Mouse (Mus musculus) gastrocnemius, postnatal 36 days (tissue): ENCODE results near the gene Lrrc14b. TPM values are rescaled to one million over a fixed set of nuclear protein-coding genes. Genes with fewer than 3 reads are reported as not detected.

ENCODE experiments used
- DNase-seq, 2 experiments: peaks; one replicate each; pipeline ENCODE4 v3.0.0; 2022
- intact Hi-C: fragments of 180-260 bp; cut with DNase I; formaldehyde crosslinking; loops from one replicate; pipeline ENCODE4 v1.15.1; 2025
- long read RNA-seq, 2 experiments: library from polyadenylated mRNA; stranded (forward); transcript quantifications; one replicate each; pipeline ENCODE4 v2.0.0; 2021
- total RNA-seq, 2 experiments: library from RNA; stranded (reverse); gene quantifications; 2 replicates each; pipeline ENCODE4 v1.2.3; 2021

The Lrrc14b gene
- total RNA-seq: 10 to 100 TPM; 83.6 to 97.9 TPM
- long read RNA-seq, experiment 1, transcript Lrrc14b-201 (2 exons, 2,755 nt): major isoform, 44 of 82 reads
- long read RNA-seq, experiment 1, partial matches to known transcripts: 0 of 82 reads
- long read RNA-seq, experiment 1, other reads (novel, unspliced or antisense): 38 of 82 reads
- long read RNA-seq, experiment 2, transcript Lrrc14b-201 (2 exons, 2,755 nt): major isoform, 79 of 132 reads
- long read RNA-seq, experiment 2, partial matches to known transcripts: 0 of 132 reads
- long read RNA-seq, experiment 2, other reads (novel, unspliced or antisense): 53 of 132 reads

DNA sequence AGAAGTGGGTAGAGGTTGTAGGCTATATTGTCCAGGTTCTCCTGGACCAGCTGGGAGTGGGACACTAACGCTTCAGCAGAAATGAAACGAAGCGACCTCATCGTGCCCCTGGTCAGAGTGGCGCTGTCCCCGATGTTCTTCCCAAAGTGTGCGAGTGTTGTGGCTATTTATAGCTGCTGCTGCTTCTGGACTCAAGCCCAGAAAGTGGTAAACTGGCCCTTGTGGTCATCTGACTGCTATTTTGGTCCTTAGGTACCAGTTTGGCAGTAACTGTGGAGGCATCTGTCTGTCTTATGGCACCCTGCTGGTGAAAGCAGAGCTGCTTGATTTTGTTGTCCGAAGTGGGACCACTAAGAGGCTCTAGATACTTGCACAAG, at the start of gene Lrrc14b:
Gene Lrrc14b, minus strand, starts transcription at position 147 of the 377 bp plus-strand sequence.
- DNase-seq: peak; percentile 32 to 64
- intact Hi-C loops: loop anchor here (10.0 kb wide), 1 partner anchor 91 kb away; no protein-coding TSS in a partner anchor

DNA sequence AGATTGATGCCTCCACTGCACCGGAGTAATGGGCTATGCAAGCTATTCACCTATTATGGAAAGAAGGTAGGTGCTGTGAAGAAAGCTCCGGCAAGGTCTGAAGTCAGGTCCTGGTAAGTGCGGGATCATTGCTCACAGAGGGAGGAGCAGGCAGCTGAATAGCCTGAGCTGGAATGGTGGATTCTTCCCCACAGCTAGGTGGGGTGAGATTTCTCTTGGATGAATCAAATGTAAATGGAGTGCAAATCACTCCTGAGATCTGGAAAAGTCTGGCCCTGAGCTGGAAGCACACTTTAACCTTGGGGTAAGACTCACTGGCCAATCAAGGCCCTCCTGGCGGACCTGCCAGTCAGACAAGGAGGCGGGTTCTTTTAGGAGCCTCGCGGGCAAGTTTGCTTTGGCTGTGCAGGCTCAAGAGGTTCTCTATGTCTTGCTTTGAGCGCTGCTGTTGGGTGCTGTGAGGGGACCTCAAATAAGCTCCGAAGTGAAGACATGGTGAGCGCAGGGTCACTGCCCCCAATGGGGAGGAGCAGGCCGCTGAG, 35.6 kb upstream of the Lrrc14b start, which contains the start of gene Ftl1-ps1:
Gene Ftl1-ps1, plus strand, starts transcription at position 397 of the 542 bp plus-strand sequence.
- intact Hi-C loops: no loop called here

DNA sequence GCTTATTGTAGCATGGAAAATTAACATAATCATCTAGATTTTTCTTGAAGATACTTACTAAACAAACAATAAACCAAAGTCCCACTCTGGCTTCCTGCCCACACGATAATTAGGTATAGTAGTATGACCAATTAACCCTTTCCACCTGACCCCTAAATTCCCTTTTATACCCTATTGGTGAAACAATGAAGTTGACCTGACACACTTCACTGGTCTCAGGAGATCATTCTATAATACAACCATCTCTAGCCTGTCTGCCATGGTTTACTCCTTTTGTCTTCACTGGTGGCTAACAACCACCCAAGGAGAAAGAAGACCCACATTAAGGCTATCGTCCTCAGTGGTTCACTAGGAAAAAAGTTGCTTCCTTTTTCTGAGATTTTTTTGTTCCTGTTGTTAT, 27.4 kb upstream of the Lrrc14b start:
- intact Hi-C loops: no loop called here
- no peak for DNase-seq

More for the DNA sequence above, 35.6 kb upstream of the Lrrc14b start, which contains the start of gene Ftl1-ps1:
- DNase-seq: no peak

DNA sequence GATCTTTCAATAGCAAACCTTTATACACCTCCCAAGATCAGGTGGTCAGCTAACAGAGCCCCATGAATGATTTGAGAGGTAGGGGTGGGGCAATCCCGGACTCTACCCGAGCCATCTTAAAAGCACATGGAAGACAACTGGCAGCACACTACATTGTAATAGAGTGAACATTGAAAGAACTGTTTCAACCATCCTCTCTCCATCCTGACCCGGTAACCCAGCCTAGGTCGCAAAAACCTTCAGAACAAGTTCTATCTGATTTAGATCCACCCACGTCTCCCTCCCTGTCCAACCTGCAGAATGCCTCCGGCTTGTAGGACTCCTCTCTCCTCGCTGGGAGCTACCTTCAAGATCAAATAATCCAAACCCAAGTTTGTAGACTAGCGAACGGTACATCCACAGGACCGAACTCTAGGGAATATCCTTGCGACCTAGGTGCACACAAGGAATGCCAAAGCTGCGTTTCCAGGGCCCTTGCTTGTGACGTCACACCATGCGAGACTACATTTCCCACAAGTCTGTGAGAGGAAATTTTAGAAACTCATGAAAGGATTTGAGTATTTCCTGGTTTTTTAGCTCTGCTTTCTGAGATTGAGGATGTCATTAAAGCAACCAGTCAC, 26.7 kb upstream of the Lrrc14b start, which contains the start of gene Zfp72:
Gene Zfp72, minus strand, starts transcription at position 466 of the 620 bp plus-strand sequence.
- intact Hi-C loops: no loop called here
- peak; percentile 35 to 50 for DNase-seq

DNA sequence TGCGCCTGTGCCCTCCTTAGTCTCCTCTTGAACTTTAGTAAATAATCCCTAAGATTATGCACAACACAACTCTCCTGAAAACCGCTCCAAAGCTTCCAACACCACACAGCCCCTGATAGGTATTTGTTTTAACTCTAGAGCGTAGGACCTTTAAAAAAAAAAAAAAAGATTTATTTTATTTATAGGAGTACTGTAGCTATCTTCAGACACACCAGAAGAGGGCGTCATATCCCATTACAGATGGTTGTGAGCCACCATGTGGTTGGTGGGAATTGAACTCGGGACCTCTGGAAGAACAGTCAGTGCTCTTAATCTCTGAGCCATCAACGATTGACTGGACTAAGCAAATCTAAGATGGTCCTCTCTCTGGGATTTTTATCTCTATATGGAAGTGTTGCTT, 25.9 kb upstream of the Lrrc14b start:
- DNase-seq: no peak
- intact Hi-C loops: no loop called here

DNA sequence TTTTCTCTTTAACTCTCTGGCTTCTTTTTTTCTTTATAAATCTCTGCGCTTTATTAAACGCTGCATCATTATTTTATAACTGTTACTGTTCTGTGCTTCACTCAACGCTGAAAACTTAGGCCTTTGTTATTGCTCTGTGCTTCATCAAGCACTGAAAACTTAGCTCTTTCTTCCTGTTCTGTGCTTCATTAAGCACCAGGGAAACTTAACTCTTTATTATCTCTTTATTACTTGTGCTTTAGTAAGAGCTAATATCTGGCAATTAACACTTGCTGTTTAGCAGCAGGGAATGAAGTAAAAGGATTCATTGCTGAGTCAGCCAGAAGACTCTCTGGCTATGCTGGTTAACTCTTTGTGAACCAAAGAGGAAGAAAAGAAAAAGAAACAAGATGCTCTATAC, 18.5 kb upstream of the Lrrc14b start:
- intact Hi-C loops: no loop called here
- DNase-seq: no peak

DNA sequence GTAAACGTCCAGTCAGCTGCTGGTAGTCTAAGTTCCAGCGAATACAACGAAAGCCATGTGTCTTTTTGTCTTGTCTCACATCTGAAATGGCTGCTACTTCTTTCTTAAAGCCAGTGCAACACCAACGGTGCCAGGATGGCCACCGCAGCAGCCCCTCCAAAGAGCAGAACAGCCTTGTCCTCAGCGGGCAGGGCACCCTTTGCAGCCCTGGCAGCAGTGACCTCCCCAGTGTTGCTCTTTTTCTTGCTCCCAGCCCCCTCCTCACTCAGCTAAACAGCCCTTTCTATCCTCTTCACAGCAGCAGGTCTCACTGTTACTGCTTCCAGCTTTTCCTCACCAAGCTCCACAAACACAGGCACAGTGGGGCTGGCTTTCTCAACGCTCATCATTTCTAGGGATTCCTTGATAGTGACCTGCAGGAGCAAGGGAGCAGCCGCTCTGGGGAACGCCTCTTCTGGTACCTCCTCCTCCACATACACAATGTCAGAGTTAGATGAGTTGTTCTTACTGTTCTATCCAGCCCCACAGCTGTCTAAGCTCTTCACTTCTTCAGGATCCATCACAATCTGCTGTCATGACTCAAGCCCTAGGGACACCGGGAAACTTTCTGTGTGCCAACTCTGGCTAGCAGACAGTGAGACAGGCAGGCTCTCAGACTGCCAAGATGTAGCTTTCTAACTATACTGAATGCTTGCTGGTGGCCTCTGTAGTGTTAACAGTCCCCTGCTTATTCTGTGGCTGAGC, 17.9 kb upstream of the Lrrc14b start:
- intact Hi-C loops: no loop called here
- DNase-seq: no peak

DNA sequence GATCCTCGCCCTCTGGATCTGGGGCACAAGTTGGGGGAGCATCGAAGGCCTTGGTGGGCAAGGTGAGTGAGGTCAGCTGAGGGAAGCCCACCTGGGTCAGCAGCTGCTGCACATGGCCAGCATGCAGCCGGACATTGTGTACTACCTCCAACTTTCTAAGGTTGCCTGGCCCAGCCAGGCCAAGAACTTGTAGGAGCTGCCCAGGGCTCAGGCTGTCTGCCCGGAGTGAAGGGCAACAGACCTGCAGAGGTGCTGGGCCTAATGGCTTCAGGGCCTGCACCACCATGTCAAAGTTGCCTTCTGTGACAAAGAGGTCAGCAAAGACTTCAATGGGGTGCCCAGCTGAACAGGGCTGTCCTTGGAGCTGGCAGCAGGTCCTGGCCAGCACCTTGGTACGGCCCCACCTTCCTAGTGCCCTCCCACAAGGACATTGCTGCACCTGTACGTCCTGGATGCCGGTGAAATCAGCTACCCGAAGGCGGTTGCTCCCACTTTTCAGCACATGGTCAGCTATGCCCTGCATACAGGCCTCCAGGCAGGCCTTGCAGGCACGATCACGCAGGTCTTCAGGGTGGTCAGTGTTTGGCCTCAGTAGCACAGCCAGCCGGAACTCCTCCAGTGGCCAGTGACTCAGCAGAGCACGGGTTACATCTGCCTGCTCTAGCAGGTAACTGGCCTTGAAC, 488 bp downstream of the Lrrc14b start:
- peak in 1 of 2 experiments; percentile 47 for DNase-seq

DNA sequence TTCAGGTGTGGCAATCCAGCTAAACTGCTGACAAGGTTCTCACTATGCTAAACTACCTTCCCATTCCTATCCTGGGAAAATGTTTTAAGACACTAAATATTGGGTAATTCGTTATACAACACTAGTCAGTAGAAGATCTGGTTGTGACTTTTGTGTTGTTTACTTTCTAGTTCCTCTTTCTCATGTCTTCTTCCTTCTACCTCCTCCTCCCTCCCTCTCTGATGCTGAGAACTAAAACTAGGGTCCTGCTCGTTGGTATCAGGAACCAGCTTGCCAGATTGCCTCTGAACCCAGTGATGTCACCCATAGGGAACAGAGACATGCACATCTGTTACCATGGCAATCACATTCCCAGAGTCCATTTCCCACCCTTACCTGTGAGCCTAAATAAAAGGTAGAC, 1.6 kb downstream of the Lrrc14b start:
- intact Hi-C loops: loop anchor here (10.0 kb wide), 1 partner anchor 93 kb away; no protein-coding TSS in a partner anchor
- no peak for DNase-seq

More for the DNA sequence above, 488 bp downstream of the Lrrc14b start:
- intact Hi-C loops: loop anchor here (10.0 kb wide), 1 partner anchor 91 kb away; no protein-coding TSS in a partner anchor

DNA sequence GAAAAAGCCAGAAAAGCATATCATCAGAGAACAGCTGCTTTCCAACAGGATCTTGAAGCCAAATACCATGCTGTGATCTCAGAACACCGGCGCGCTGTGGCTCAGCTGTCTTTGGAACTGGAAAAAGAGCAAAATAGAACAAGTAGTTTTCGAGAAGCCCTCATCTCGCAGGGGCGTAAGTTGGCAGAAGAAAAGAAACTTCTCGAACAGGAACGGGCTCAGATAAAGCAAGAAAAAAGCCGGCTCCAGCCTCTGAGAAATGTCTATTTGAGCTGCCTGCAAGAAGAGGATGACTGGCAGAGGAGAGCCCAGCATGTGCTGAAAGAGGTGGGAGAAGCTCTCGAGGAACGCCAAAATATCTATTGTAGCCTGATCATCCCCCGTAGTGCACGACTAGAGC, 7.3 kb downstream of the Lrrc14b start:
- DNase-seq: no peak
- intact Hi-C loops: no loop called here

DNA sequence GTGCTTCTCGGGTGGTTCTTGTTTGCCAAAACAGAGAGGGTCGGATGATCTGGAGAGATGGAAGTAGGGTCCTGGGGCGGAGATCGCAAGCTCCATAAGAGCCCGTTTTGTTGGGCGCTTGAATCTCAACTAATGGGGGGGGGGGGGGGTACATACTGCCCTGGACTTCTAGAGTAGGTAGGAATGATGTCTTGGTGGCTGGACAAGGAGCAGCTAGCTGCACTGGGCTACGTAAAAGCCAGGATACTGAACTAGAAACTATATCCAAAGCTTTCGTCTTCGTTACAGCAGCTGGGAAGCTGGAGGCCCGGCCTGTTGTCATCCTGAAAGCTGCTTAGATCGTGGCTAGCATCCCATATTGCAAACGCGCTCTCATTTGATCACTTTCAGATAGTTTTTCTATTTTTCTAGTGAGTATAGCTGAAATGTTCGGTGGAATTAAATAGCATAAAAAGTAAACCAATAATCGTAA, 13.3 kb downstream of the Lrrc14b start:
- intact Hi-C loops: no loop called here
- DNase-seq: no peak

DNA sequence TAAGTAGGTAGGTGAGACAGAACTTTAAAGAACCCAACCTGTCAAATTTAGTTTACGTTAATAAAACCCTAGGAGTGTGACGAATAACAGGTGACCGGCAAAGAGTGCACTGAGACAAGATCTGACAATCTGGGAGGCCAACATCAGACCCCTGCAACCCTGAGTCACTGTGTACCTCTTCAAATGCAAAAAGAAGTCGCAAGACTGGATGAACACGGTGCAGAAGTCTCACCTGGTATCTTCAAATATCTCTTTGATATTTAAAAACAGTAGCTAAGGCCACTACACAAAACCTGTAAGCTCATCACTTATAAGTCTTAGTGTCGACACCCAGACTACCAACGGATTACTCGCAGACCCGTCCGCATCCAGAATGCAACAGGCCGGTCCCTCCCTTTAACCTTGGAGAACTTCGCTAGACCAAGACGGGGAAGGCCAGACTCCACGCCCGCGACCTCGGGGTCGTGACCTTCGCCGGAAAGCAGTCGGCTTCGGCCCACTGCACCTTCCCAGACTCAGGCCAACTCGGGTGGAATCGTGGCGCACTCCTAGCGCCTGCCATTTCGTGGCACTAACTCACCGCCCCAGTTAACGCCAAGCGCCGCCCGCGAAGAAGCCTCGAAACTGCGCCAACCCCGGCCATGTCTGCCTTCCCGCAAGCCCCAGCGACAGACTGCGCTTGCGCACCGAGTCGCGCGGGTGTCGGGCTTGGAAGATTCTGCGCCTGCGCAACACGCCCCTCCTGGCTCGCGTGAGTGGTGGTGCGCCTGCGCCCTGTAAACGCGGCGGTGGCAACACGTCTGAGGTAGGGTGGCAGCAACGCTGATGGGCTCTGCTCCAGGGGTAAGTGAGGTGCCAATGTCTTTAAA, 14.0 kb downstream of the Lrrc14b start, which contains the start of the genes Sdha and Ccdc127:
Gene Sdha, minus strand, starts transcription at position 715 of the 869 bp plus-strand sequence.
Gene Ccdc127, plus strand, starts transcription at position 744 of the 869 bp plus-strand sequence.
- intact Hi-C loops: loop anchor here (10.0 kb wide), 1 partner anchor 155 kb away; no protein-coding TSS in a partner anchor
- DNase-seq: peak; percentile 94 to 96

DNA sequence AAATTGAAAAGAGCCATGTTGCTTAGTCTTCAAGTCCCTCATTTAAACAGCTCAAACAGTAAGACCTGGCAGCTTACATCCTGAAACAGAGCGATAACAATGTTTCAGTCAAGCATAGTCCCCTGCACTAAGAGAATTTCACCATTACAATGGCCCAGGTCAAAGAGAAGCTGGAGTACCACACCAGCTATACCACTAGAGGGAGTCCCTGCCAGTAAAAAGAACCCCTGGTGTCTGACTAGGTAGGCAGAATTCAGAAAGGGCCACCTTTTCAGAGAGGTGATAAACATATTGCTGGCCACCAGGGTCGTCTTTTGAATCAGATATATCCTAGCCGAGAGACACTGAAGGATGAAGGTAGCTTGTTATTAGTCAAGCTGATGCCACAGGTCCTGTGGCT, 22.8 kb downstream of the Lrrc14b start:
- intact Hi-C loops: loop anchor here (10.0 kb wide), 1 partner anchor 164 kb away; no protein-coding TSS in a partner anchor
- no peak for DNase-seq

DNA sequence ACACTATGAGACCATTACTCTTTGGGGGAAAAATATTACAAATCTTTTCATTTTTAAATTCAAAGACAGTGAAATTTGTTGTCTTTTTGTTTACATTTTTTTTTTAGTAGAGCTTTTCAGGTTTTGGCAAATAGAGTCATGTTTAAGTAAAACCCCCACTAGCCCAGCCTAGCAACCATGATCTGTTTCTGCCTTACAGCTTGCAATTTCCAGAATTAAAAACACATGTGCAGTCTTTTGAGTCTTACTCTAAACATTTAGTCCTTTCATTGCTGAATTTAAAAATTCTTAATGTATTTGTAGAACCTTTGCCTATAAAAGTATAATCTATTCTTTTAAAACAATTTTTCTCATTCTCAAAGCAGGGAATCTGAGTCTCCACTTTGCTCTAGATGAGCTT, 34.5 kb downstream of the Lrrc14b start:
- intact Hi-C loops: loop anchor here (10.0 kb wide), 1 partner anchor 1805 kb away; no protein-coding TSS in a partner anchor

DNA sequence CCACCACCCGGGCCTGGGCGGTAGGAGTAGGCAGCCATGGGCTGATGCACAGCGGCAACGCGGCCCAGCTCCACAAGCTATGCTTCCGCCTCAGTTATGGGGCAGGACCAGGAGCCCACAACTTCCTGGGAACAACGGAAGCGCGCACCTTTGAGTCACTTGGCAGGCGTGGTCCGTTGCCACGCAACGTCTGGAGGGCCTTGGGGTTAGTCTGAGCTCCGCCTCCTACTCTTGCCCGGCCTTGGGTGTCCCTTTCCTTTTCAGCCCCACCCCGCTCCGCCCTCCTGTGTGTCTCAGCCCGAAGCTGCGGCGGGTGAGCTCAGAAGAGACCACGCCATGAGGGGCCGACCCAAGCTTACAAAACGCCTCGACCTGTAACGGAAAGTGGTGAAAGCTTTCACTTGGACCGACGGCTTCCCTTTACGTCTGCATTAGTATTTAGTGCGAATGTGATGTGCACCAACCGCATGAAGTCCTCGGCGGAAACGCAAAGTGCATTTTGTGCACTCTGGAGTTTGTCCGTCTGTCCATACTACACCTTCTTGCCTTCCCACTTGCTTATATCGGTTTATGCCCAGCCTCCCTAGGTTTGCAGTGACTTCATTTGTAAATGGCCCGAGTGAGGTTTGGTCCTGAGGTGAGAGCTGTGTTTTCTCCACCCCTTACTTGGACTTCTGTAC, 46.5 kb downstream of the Lrrc14b start, which contains the start of gene Pdcd6:
Gene Pdcd6, minus strand, starts transcription at position 411 of the 680 bp plus-strand sequence.
- intact Hi-C loops: no loop called here
- DNase-seq: peak; percentile 85 to 91

More for the DNA sequence above, 34.5 kb downstream of the Lrrc14b start:
- no peak for DNase-seq

DNA sequence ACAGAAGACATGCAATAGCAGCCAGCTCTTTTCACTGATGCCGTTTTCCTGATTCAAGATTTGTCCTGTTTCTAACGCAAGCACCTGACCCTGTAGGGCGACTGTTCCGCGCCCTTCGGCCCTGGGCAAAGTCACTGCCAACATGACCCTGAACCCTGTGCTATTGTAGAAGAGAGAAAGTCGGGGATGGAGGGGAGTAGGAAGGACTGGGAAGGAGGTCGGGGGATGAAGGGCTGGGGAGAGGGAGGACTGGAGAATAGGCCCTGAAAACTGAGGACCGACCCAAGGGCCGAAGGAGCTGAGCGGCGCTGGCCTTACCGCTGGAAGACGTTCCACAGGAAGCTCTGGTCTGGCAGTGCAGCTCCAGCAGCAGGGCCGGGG, 47.0 kb downstream of the Lrrc14b start:
- intact Hi-C loops: no loop called here
- DNase-seq: no peak

DNA sequence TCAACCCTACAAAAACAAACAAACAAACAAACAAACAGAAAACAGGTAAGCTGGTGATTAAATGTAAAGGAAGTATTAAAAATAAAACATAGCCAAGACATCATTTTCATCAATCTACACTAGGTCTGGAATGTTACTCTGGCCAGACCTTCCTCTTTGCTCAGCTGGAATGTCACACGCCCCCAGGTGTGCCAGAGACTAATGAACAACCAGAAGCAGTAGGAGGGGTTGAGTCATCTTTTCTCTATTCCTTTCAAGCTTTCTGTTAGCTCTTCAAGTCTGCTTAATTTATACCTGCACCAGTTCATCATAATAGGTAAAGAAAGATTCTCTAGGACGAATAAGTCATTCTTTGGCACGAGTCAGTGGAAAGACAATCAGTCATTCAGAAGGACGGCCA, 47.4 kb downstream of the Lrrc14b start:
- intact Hi-C loops: no loop called here
- no peak for DNase-seq

DNA sequence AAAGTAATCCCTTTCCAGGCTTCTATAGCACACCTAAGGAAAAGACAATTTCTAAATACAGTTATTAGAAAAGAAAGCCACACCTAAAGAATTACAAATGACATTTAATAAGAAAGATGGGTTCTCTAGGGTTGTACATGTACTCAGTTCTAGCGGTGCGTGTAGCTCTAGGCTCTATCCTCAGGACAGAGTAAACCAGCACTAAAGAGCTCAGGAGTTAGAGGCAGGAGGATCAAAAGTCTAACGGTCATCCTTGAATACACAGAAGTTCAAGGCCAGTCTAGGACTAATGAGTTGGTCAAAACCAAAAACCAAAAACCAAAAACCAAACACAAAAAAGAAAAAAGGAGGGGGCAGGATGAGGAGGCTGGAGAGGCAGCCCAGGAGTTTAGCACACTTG, 49.2 kb downstream of the Lrrc14b start:
- no peak for DNase-seq
- intact Hi-C loops: no loop called here
